Mouse (Mus musculus) liver, embryonic 14.5 days (tissue): ENCODE data around the gene Spns3.

Experiments used
- CTCF ChIP-seq: IDR thresholded peaks from 2 replicates; pipeline ENCODE4 v1.5.1; 2016; ENCODE audit warnings: antibody characterized with exemption, low read depth, control low read depth
- EP300 ChIP-seq: IDR thresholded peaks from 2 replicates; pipeline ENCODE4 v1.6.1; 2016; ENCODE audit warnings: antibody characterized with exemption, low read depth

GRCm38 (mm10) chr11:72489397-72489796 lies 60.9 kb downstream of the Spns3 start:
- TF ChIP-seq CTCF, result no peak
- no peak for TF ChIP-seq EP300
